Mouse (Mus musculus): ENCODE results near the gene Crb1.
"Not testable (repeated sequence)": the region's sequence is repeated elsewhere in the genome, so short reads cannot be mapped to it uniquely, and the experiment has no call there.

Crb1 gene

DNA sequence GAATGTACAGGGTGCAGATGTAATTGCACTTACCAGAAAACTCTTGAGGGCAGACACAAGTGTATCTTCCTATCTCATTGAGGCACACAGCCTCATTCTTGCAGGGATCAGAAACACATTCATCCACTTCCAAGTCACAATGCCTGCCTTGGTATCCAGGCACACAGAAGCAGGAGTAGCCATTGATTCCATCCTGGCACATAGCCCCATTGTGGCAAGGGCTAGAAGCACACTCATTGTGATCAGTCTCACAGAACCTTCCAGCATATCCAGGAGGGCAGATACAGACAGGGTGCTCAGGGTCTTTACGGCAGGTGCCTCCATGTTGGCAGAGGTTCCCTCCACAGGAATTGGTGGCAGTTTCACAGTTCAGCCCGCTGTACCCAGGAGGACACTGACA, 39.9 kb downstream of the Crb1 start:
- in situ Hi-C loops (cut with MboI; ENCODE audit: low sequenced_read_pairs): no loop called here

GRCm38 (mm10) chr1:139328811-139329210, 48.1 kb downstream of the Crb1 start:
- in situ Hi-C loops (cut with MboI; ENCODE audit: low sequenced_read_pairs): no loop called here

- in situ Hi-C loops (cut with MboI; ENCODE audit: low sequenced_read_pairs): no loop called here
These were observed 48.6 kb downstream of the Crb1 start for GRCm38 (mm10) chr1:139328286-139328685.

DNA sequence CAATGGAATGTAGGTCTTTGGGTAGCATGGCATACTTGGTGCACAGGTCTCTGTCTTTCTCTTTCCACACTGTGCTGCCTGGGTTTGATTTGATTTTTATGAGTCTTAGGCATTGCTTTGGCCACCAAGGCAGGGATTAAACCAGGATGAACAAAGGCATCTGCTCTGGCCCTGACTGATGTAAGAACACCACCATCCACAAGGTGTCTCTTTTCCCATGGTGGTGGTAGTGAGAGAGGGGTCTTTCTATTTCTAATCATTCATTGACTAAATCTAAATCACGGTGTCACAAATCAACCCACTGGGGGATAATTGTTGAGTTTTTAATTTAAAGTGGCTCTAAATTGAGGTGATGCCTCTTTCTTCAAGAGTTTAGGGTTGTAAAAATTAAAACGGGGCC, 51.5 kb downstream of the Crb1 start:
- in situ Hi-C loops (cut with MboI; ENCODE audit: low sequenced_read_pairs): no loop called here

DNA sequence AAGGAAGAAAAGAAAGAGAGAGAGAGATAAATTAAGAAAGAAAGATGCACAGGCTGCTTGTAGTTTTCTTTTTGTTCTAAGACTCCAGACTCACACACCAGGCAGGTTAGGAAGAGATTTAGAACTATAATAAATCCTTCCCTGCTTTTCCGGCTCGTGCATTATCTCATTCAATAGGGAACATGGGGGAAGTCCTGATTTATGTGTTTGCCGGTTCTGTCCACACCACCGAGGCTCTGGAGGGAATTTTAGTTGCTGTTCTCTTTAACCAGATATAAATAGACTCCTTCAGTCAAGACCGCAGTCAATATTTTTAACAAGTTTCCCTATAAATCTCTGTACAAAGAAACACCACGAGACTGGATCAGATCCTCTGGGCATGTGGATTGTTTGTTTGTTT, 57.1 kb downstream of the Crb1 start:
- in situ Hi-C loops (cut with MboI; ENCODE audit: low sequenced_read_pairs): no loop called here

GRCm38 (mm10) chr1:139314297-139314874, 62.5 kb downstream of the Crb1 start:
- in situ Hi-C loops (cut with MboI; ENCODE audit: low sequenced_read_pairs): no loop called here

GRCm38 (mm10) chr1:139308915-139309314, 68.0 kb downstream of the Crb1 start:
- in situ Hi-C loops (cut with MboI; ENCODE audit: low sequenced_read_pairs): no loop called here

DNA sequence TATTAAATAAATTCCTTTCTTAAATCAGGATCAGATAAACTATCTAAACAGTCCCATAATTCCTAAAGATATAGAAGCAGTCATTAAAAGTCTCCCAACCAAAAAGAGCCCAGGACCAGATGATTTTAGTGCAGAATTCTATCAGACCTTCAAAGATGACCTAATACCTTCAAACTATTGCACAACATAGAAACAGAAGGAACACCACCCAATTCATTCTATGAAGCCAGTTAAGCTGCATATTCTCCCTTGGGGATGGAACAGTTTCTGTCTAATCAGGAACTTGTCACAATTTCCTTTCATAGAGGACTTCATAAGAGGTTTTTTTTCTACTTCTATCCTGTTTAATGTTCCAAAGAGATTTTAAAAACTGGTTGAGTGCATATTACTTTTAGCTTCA, 74.4 kb downstream of the Crb1 start:
- in situ Hi-C loops (cut with MboI; ENCODE audit: low sequenced_read_pairs): not testable (repeated sequence)

- in situ Hi-C loops (cut with MboI; ENCODE audit: low sequenced_read_pairs): no loop called here
These were observed 75.1 kb downstream of the Crb1 start for GRCm38 (mm10) chr1:139301830-139302229.

DNA sequence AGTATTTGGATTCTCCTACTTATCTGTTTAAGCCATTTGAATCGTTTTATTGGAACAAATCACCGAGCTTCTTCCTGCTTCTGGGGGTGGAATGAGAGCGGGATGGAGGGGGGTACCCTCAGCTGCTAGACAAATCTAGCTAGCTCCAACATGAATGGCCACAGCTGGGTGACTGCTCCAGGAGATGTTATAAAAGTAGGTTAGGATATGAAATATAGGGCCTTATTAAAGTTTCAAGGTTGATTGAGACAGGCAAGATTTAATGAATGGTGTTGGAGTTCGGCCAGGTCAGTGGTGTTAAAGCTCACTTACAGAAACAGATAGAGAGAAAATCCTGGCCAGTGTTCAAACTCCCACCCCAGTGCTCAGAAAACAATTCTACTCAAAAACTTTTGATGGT, 84.9 kb downstream of the Crb1 start:
- in situ Hi-C loops (cut with MboI; ENCODE audit: low sequenced_read_pairs): no loop called here

DNA sequence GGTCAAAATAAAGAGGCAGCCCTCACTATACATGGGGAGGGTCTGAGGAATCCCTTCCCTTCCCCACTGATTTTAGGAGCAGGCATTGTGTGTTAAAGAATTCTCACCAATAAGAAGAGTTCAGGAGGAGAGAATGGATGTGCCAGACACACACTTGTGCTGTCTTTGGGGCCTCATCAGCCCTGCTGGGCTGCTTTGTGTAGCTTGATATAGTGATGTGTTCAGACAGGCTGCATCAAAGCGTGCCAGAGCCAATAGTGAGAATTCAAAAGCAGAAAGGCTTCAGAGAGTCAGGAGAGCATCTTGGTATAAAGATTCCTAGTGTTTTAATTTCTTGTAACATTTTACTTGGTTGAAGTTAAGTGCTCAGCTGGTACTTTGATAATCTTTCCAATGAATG, 85.3 kb downstream of the Crb1 start:
- in situ Hi-C loops (cut with MboI; ENCODE audit: low sequenced_read_pairs): no loop called here

- in situ Hi-C loops (cut with MboI; ENCODE audit: low sequenced_read_pairs): no loop called here
These were observed 100.1 kb downstream of the Crb1 start for GRCm38 (mm10) chr1:139276619-139277320.

DNA sequence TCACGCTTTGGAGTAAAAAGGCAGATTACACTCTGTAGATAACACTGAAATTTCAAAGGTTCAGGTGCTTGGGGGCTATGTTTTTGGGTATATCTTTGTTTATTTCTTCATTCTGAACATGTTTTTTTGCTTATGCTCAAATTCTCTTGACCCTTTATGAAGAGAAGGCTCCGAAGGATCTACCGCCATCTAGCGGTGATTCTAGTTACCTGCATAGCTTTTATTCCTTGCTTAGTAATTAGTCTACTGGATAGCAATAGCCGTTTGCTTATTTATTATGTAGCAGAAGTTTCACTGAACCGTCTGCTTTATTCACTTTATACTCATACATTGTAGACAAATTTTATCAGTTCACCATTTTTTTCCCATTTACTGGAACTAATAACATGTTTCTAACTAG, 109.1 kb downstream of the Crb1 start:
- in situ Hi-C loops (cut with MboI; ENCODE audit: low sequenced_read_pairs): no loop called here

DNA sequence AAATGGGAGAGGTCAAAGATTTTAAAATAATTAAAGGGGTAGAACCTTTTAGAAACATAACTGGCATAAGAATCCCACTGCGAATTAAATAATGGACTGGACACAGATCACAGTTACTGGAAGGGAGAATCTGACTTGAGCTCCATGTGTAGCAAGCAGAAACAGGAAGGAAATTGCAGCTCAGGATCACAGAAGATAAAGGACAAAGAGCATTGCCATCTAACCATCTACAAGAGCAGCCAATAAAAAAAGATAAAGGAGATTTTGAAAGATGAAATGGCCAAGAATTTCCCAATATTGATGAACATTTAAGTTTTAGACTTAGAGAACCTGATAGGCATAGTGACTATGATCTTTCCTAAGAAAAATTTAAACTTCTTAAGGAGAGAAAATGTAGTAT, 112.7 kb downstream of the Crb1 start:
- in situ Hi-C loops (cut with MboI; ENCODE audit: low sequenced_read_pairs): no loop called here

GRCm38 (mm10) chr1:139263158-139263557, 113.7 kb downstream of the Crb1 start:
- in situ Hi-C loops (cut with MboI; ENCODE audit: low sequenced_read_pairs): no loop called here

- in situ Hi-C loops (cut with MboI; ENCODE audit: low sequenced_read_pairs): no loop called here
These were observed 121.3 kb downstream of the Crb1 start for GRCm38 (mm10) chr1:139255581-139255980.

- in situ Hi-C loops (cut with MboI; ENCODE audit: low sequenced_read_pairs): no loop called here
These were observed 124.9 kb downstream of the Crb1 start for GRCm38 (mm10) chr1:139252041-139252440.

GRCm38 (mm10) chr1:139249159-139249558, 127.7 kb downstream of the Crb1 start:
- in situ Hi-C loops (cut with MboI; ENCODE audit: low sequenced_read_pairs): no loop called here

- in situ Hi-C loops (cut with MboI; ENCODE audit: low sequenced_read_pairs): no loop called here
These were observed 130.0 kb downstream of the Crb1 start for GRCm38 (mm10) chr1:139246723-139247380.

- in situ Hi-C loops (cut with MboI; ENCODE audit: low sequenced_read_pairs): no loop called here
These were observed 140.1 kb downstream of the Crb1 start for GRCm38 (mm10) chr1:139236794-139237193.

- in situ Hi-C loops (cut with MboI; ENCODE audit: low sequenced_read_pairs): no loop called here
These were observed 142.0 kb downstream of the Crb1 start for GRCm38 (mm10) chr1:139234611-139235568.
